Mouse (Mus musculus) layer of hippocampus, postnatal 10 days (tissue): ENCODE results near the gene Eif2b1. TPM values are rescaled to one million over a fixed set of nuclear protein-coding genes. Genes with fewer than 3 reads are reported as not detected.
A peak's percentile ranks its signal among the peaks of the same experiment; 100 is the strongest.
"Not testable (repeated sequence)": the region's sequence is repeated elsewhere in the genome, so short reads cannot be mapped to it uniquely, and the experiment has no call there.

Source experiments
- DNase-seq, 2 experiments: peaks; one replicate each; pipeline ENCODE4 v3.0.0; 2021; ENCODE audit warnings: low spot score in 2 of 2
- long read RNA-seq: library from polyadenylated mRNA; stranded (forward); transcript quantifications from one replicate; pipeline ENCODE4 v2.0.0, GENCODE M21; 2023
- total RNA-seq, 2 experiments: library from RNA; stranded (reverse); gene quantifications; 2 replicates each; pipeline ENCODE4 v1.2.3; 2021

Gene Eif2b1
- 10 to 100 TPM; 42.4 to 49.1 TPM for total RNA-seq
- long read RNA-seq, transcript Eif2b1-201 (9 exons, 2,013 nt): major isoform, 63 of 80 reads
- long read RNA-seq, partial matches to known transcripts: 4 of 80 reads
- long read RNA-seq, other reads (novel, unspliced or antisense): 13 of 80 reads

DNA sequence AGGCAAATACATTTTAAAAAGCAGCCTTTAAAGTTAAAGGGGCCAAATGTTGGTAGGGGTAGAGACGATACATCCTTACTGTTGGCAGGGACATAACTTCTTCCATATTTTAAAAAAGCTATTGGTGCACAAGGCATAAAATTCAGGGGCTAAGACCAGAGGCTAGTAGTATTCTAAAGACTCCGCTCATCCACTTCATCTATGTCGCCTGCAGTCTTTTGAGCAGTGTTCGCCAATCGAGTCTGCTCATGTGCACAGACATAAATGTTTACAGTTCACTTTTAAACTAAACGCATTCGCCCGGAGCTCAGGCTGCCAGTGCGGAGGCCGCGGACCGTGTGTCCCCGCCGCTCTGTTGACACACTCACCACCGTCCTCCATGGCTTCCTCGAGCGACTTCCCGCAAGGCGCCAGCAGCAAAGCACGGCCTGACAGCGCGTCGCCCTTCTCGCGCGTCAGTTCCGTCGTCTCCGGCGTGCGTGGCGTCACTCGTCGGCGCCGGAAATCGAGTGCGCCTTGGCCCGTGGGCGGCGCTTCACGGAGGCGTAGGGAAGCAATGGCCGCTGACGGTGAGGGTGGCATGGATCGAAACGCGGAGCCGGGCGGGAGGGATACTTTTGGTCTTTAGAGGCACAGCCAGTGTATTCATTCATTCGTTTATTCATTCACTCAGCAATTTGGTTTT is at the start of gene Eif2b1, which contains the start of gene Gtf2h3:
Eif2b1 (minus strand) TSS at position 499 of the 685 bp plus-strand sequence.
Gtf2h3 (plus strand) TSS at position 508 of the 685 bp plus-strand sequence.
- peak; percentile 94 to 95 for DNase-seq

DNA sequence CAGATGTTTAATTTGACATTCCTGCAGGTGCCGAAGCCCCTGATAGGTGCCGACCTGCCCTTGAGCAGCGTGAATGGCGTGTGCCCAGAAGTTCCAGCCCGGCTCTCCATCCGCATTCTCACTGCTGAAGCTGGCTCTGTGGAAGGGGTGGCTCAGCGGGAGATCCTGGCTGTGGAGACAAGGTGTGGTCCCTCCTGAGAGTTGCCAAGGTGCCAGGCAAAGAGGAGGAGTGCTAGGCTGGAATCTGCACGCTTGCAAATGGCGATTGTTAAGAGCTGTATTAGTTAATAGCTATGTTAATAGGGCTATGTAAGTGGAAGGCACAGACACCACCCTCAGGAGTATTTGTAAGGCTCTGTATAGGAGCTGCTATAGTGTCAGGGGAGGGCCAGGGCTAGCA is 45.4 kb upstream of the Eif2b1 start:
- no peak for DNase-seq

DNA sequence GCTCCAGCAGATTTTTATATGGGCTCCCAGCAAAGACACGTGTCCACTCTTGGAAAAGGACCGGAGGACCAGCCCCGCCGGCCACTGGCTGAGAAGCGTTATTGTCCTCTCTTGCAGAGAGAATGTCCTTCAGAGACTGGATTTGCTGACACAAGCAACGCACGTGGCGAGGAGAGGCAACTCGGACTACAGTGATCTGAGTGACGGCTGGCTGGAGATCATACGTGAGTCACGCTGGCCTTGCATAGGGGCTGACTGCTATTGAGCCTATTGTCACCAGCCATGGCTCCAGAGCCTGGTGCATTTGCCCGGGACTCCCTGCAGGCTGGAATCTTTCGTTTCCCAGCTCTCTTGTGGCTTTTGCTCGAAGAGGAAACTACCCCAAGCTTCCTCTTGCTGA is 44.0 kb upstream of the Eif2b1 start:
- no peak for DNase-seq

DNA sequence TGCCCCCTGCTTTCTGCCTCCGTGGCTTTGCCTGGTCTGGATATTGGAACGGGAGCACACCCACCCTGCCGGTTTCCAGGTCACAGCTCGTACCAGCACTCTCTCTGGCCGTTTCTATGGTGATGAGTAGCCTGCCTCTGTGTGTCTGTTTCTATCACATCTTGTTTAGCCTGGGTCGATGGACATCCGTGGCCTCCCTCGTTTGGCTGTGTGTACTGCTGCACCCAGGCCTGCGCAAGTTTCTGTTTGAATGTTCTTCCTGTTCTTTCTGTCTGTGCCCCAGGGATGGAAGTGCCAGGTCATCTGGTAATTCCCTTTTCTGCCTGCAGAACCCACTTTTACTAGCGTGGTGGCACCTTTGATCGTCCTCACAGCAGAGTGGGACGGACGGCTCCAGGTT is 42.4 kb upstream of the Eif2b1 start:
- no peak for DNase-seq

DNA sequence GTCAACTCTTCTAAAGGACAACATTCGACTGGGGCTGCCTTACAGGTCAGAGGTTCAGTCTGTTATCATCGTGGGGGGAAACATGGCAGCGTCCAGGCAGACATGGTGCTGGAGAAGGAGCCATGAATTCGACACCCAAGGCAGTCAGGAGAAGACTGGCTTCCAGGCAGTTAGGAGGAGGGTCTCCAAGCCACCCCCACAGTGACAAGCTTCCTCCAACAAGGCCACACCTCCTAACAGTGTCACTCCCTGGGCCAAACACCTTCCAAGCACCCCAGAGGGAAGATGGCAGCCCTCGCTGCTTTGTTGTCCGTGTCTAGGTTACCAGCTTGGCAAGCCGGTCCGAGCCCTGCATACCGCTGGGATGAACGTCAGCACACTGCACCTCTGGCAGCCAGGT is 39.8 kb upstream of the Eif2b1 start:
- DNase-seq: no peak

DNA sequence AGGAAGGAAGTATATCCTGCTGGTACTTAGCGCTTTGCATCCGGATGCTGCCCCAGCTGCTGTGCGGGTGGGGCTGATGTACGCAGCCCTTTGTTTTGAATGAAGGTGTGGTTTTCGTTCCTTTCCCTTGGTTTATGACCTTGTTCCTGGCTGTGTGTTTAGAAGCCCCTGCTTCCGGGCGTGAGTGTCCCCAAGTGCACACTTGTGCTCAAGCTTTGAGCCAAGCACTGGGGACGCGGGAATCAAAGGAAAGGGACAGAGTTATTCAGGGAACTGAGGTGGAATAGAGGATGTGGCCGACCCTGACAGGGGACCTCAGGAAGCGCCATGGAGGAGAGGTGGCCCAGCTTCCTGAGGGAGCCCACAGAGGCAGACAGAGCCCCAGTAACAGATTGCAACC is 35.8 kb upstream of the Eif2b1 start:
- DNase-seq: no peak

DNA sequence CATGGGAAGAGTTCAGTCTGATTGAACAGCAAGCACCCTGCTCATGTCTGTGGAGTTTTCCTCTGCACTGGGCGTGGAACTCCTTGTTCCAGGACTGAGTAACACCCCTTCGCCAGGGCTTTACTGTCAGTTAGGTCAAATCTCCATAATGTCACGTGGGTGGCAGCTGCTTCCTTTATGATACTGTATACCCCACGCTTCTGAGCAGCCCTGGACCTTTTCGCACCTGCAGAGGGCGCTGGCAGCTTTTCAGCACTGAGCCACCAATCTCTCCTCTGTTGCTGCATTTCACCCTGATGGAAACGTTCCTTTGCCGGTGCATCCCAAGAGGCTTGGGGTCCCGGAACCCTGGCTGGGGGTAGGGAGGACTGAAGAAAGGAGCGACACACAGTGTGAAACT is 32.0 kb upstream of the Eif2b1 start:
- no peak for DNase-seq

DNA sequence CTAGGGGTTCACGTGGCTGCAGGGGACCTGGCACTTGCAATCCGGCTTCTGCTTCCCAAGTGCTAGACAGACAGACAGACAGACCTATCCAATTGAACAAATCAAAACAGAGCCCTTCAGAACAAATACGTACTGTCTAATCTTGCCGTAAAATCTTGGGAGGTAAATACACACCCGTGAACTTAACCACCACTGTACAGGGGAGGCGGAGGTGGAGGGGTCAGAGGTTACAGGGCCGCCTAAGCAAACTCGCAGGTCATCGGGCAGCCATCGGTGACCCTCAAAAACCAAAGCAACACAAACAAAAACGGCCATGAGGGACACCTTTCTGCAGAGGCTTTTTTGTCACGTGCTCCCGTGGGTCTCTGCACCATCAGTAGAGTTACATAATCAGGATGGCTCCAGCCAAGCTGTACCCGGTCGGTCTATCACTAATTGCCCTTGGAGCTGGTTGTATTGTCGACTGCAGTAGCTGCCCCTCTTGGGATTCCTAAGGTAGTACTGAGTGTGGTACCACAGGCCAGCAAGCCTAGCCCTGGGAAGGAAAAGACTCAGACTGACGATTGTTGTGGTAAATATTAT is 26.2 kb upstream of the Eif2b1 start:
- DNase-seq: no peak

DNA sequence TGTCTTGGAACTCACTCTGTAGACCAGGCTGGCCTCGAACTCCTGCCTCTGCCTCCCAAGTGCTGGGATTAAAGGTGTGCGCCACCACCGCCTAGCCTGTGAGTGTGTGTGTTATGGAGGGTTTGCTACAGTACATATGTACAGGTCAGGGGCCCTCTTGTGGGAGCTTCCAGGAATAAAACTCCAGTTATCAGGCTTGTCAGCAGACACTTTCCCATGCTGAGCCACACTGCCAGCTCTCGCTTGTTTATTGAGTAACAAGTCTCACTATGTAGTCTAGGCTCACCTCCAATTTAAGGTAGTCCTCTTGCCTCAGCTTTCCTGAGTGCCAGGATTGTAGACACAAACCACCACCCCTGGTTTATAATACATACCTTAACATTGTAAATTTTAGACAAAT is 25.4 kb upstream of the Eif2b1 start:
- no peak for DNase-seq

DNA sequence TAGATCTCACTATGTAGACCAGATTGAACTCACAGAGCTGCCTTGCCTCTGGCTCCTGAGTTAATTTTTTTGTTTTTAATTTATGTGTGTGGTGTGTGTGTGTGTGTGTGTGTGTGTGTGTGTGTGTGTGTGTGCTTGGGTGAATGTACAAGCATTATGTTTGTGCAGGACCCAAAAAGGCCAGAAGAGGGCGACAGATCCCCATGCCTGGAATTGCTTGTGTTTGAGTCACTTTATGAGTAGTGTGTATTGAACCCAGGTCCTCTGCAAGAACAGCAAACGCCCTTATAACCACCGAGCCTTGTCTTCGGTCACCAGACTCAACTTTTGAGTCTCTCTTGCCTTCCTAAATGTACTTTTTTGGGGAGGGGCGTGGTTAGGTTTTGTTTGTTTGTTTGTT is 23.4 kb upstream of the Eif2b1 start:
- peak; percentile 73 to 75 for DNase-seq

DNA sequence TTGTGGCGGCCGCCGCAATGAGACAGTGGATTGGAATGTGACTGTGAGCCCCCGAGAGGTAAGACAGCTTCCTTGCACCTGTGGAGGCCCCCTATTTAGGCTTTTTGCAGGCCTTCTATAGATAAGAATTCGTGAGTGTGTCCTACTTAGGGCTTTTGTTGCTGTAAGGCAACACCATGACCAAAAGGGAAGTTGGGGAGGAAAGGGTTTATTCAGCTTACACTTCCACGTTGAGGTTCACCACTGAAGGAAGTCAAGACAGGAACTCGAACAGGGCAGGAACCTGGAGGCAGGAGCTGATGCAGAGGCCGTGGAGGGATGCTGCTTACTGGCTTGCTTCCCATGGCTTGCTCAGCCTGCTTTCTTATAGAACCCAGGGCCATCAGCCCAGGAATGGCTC is 20.8 kb upstream of the Eif2b1 start:
- not testable (repeated sequence) for DNase-seq

DNA sequence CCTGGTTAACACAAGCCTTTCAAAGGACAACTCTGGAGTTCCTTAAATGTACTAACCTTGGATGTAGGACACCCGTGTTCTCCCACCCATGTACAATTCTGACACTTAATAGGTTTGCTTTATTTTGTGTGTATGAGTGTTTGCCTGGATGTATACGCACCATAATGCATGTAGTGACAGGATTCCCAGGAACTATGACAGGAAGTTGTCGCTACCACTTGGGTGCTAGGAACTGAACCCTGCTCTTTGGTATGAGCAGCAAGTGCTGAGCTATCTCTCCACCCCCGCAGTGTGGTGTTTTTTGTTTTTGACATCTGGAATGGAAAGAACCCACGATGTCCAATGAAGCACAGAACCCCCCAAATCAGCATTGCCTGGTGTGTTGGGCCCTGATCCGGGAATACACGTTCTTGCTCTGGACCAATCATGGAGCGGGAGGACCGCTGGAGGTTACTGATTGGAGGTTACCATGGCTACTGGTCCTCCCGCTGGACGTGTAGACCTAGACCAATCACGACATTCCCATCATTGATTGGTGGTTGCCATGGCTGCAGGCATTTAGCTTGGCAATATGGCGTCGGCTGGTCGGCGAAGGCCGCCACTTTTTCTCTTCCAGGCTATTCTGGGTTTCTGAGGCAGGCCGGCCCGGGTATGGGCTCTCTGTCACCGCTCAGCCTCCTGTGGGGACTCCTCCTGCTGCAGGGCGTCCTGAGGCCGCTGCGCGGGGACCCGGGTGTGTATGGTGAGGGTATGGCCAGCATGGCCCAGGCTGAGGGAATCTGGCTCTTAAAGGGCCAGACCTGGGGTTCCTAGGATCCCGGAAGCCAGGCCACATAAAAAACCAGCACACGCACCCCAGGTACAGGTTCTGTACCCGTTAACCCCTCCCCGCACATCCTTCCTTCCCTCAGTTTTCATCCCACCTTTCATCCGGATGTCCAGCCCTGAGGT is 19.6 kb upstream of the Eif2b1 start:
- peak; percentile 89 to 90 for DNase-seq

DNA sequence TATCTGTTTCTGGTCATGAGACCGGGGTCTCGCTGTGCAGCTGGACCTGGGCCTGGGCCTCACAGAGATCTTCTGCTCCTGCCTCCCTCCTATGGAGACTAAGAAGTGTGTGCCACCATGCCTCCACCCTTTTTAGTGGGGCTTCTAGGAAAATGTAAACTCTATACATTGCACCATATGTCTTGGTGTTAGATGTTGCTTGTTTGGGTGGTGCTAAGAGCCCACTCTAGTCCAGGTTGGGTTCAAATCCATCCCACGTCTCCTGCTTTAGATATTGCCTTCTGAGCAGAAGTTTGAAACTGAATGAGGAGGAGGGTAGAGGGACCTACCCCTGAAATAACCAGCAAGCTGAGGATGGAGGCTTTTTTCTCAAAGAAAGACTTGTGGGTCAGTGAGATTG is 13.8 kb upstream of the Eif2b1 start:
- no peak for DNase-seq

DNA sequence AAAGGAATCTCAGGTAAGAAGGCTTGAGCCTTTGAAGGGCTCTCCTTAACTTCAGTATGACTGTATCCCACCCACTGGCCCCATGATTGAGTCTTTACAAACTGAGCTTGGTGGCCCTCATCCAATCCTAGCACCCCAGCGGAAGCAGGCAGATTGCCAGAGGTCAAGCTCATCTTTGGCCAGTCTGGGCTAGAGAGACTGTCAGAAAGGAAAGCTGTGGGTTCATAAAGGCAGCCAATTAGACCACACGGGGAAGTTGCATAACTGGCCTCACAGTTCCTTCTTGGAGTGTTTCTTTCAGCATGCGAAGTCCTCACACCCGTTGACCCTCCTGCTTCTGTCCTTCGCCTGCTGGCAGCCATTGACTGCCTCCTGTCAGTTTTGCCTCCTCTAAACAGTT is 3.6 kb upstream of the Eif2b1 start:
- DNase-seq: no peak

DNA sequence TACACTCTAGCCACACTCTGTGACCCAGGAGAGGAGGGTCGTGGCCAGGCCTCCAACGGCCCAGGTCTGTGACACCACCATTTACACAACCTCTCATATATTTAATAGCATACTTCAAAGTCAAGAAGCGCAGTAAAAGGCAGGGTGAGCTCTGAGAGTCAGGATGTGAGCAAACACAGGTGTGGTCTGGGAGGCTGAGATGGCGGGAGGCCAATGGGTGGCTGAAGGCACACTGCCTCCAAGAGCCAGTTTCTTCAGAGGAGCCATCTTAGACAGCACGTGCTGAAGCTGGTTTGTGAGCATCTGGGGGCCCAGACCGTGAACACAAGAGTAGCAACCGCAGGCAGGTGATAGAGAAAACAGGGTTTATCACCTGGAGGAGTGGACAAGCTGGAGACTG is 3.5 kb downstream of the Eif2b1 start:
- no peak for DNase-seq

DNA sequence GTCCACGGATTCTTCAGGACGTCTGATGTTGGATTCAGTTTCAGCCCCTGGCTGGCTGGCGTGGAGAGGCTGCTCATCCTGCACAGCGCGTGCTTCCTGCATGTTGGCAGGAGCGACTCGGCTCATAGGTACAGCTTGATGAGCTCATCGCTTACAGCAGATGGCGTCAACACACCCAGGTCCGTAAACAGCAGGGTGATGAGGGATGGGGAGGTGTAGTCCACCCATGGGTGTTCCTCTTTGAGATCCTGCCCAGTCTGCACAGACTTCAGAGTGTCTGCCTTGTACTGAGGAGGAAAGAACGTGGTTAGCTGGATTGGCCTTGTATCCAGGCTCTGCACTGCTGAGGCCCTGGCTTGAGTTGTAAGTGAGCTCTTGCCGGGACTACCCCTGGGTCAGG is 7.9 kb downstream of the Eif2b1 start:
- peak; percentile 13 to 45 for DNase-seq

DNA sequence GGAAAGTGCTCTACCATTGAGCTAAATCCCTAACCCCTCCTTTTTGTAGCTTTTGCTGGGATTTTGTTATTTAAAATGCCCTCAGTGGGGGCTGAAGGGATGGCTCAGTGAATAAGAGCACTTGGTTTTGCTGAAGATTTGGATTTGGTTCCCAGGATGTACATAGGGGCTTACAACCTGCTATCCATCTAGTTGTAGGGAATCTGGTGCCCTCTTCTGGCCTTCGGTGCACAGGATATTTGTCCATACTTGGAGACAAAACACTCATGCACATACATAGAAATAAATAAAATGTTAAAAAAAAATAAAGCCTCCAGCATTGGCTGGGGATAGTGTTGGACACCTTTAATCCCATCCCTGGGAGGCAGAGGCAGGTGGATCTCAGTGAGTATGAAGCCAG is 23.8 kb downstream of the Eif2b1 start:
- DNase-seq: no peak

DNA sequence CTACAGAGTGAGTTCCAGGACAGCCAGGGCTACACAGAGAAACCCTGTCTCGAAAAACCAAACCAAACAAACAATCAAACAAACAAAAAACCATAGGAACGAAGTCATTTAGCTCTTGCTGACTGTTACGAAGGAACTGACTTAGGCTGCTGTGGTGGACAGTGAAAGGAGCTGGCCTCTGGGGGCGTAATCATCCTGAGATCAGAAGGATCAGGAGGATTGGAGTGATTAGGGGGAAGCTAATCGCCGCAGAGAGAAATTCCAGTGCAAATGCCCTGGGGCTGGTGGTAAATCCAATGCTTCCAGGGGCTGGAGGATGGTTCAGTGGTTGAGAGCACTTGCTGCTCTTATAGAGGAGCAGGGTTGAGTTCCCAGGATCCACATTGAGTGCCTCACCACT is 25.3 kb downstream of the Eif2b1 start:
- DNase-seq: no peak

DNA sequence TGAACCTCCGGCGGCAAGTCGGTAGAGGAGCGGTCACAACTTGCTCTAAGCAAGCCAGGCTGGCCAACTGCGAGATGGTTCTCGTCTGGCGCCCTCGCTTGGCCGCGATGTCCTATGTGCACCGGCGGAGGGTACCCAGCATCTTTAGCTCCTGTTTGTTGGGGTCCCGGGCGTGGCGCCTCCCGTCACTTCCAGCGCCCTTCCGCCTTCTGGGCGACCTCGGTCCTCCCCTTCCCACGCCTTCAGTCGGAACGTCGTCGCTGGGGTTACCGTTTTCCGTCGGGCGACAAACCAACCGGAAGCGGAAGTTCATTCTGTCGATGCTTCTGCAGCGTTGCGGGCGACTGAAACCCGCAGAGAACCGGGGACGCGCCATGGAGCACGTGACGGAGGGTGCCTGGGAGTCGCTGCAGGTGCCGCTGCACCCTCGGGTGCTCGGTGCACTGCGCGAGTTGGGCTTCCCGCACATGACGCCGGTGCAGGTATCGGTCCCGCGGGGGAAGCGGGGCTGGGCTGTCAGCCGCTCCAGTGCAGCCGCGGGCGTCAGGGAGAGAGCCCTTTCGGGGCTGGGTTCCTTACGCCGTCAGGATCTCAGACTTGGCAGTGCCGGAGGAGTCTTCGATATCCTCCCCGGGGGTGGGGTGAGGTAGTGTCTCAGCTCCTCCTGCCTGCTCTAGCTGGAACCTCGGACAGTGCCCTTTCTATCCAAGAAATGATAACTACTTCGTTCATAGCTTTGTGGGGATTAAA is 26.2 kb downstream of the Eif2b1 start, which contains the start of gene Ddx55:
Ddx55 (plus strand) TSS at position 307 of the 750 bp plus-strand sequence.
- DNase-seq: peak; percentile 91 to 93

DNA sequence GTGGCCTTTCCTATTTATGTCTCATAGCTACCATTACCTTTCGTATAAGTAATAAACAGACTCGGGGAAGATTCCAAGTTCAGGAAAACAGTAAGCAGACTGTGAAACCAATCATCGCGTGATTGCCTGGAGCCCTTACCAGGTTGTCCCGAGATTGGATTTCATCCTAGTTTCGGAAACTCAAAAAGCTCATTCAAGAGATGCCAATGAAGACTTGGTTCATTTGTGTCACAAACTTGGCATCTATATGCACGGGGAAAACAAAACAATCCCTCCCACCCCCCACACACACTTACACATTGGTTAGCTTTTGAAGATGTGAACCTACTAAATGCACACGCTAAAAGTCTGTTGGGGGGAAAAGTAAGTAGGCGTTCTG is 26.8 kb downstream of the Eif2b1 start:
- DNase-seq: no peak
